Mouse (Mus musculus): ENCODE data around the gene Olig1. TPM values are rescaled to one million over a fixed set of nuclear protein-coding genes. Genes with fewer than 3 reads are reported as not detected.

Gene Olig1
- polyA plus RNA-seq, 1 experiment from 2014 or later = 3.3 TPM

GRCm38 (mm10) chr16:91262467-91263220, 6.9 kb upstream of the Olig1 start:
- peaks cover 100% of the 10 kb centered on the region for H3K27me3 ChIP-seq (replicated peaks; ENCODE audit: low read depth, poor library complexity, severe bottlenecking)
- no peak for DNase-seq (ENCODE audit: low spot score)
- H3K27ac ChIP-seq (replicated peaks) = no peak overlapping the region
- H3K4me1 ChIP-seq = peaks cover 10% of the 10 kb centered on the region
- WGBS = 29% methylated on average over 12 of the region's 12 CpGs
- H3K36me3 ChIP-seq (replicated peaks) = no peaks in the 10 kb centered on the region
- no peak overlapping the region for H3K4me3 ChIP-seq
- no peaks in the 10 kb centered on the region for H3K9me3 ChIP-seq

GRCm38 (mm10) chr16:91265972-91266371, 3.6 kb upstream of the Olig1 start:
- no peak for DNase-seq (ENCODE audit: low spot score)
- Histone ChIP-seq H3K36me3 (replicated peaks) (no peaks in the 10 kb centered on the region), H3K4me1 (peaks cover 30% of the 10 kb centered on the region), H3K4me3 (no peak overlapping the region), H3K27ac (replicated peaks) (no peak overlapping the region), H3K9me3 (no peaks in the 10 kb centered on the region), H3K27me3 (replicated peaks; ENCODE audit: low read depth, poor library complexity, severe bottlenecking) (peaks cover 100% of the 10 kb centered on the region)
- WGBS = 79% methylated on average over 6 of the region's 6 CpGs

- Histone ChIP-seq H3K9me3 (no peaks in the 10 kb centered on the region), H3K27ac (replicated peaks) (no peak overlapping the region), H3K4me1 (peaks cover 25% of the 10 kb centered on the region), H3K4me3 (peak overlapping the region; percentile 62), H3K27me3 (replicated peaks; ENCODE audit: low read depth, poor library complexity, severe bottlenecking) (peaks cover 100% of the 10 kb centered on the region), H3K36me3 (replicated peaks) (no peaks in the 10 kb centered on the region)
- DNase-seq (ENCODE audit: low spot score) = no peak
- 6% methylated on average over 13 of the region's 13 CpGs for WGBS
Observed at GRCm38 (mm10) chr16:91268724-91269452, 684 bp upstream of the Olig1 start.

- under 1% methylated on average over 63 of the region's 63 CpGs for WGBS
- peaks cover 100% of the 10 kb centered on the region for H3K27me3 ChIP-seq (replicated peaks; ENCODE audit: low read depth, poor library complexity, severe bottlenecking)
- no peaks in the 10 kb centered on the region for H3K9me3 ChIP-seq
- peaks cover 25% of the 10 kb centered on the region for H3K4me1 ChIP-seq
- H3K4me3 ChIP-seq = peak overlapping the region; percentile 62
- peak overlapping the region; percentile 35; the same call in 1 of the 2 replicates for H3K27ac ChIP-seq (replicated peaks)
- no peaks in the 10 kb centered on the region for H3K36me3 ChIP-seq (replicated peaks)
- peak; percentile 61 for DNase-seq (ENCODE audit: low spot score)
Observed at GRCm38 (mm10) chr16:91270212-91270971, 820 bp downstream of the Olig1 start.

- Histone ChIP-seq H3K9me3 (no peaks in the 10 kb centered on the region), H3K4me3 (peak overlapping the region; percentile 62), H3K36me3 (replicated peaks) (no peaks in the 10 kb centered on the region), H3K27ac (replicated peaks) (no peak overlapping the region), H3K4me1 (peaks cover 25% of the 10 kb centered on the region), H3K27me3 (replicated peaks; ENCODE audit: low read depth, poor library complexity, severe bottlenecking) (peaks cover 100% of the 10 kb centered on the region)
- WGBS = under 1% methylated on average over 29 of the region's 29 CpGs
- peak; percentile 44 for DNase-seq (ENCODE audit: low spot score)
Observed at GRCm38 (mm10) chr16:91270982-91271549, 1.5 kb downstream of the Olig1 start.

GRCm38 (mm10) chr16:91271634-91272033, 2.1 kb downstream of the Olig1 start:
- H3K27me3 ChIP-seq (replicated peaks; ENCODE audit: low read depth, poor library complexity, severe bottlenecking) = peaks cover 100% of the 10 kb centered on the region
- H3K4me3 ChIP-seq = peak overlapping the region; percentile 62; the same call in 1 of the 2 replicates
- H3K4me1 ChIP-seq = peaks cover 25% of the 10 kb centered on the region
- H3K36me3 ChIP-seq (replicated peaks) = no peaks in the 10 kb centered on the region
- DNase-seq (ENCODE audit: low spot score) = no peak
- no peaks in the 10 kb centered on the region for H3K9me3 ChIP-seq
- no peak overlapping the region for H3K27ac ChIP-seq (replicated peaks)
- WGBS = 2% methylated on average over 20 of the region's 20 CpGs

- Histone ChIP-seq H3K27ac (replicated peaks) (no peak overlapping the region), H3K4me1 (peaks cover 7% of the 10 kb centered on the region; the same call in 1 of the 2 replicates), H3K36me3 (replicated peaks) (no peaks in the 10 kb centered on the region), H3K4me3 (no peak overlapping the region), H3K9me3 (no peaks in the 10 kb centered on the region), H3K27me3 (replicated peaks; ENCODE audit: low read depth, poor library complexity, severe bottlenecking) (peaks cover 79% of the 10 kb centered on the region)
- DNase-seq (ENCODE audit: low spot score) = no peak
- 69% methylated on average over 4 of the region's 4 CpGs for WGBS
Observed at GRCm38 (mm10) chr16:91280516-91280915, 10.9 kb downstream of the Olig1 start.

- peaks cover 74% of the 10 kb centered on the region for H3K27me3 ChIP-seq (replicated peaks; ENCODE audit: low read depth, poor library complexity, severe bottlenecking)
- H3K4me3 ChIP-seq = no peak overlapping the region
- DNase-seq (ENCODE audit: low spot score) = no peak
- H3K36me3 ChIP-seq (replicated peaks) = no peaks in the 10 kb centered on the region
- no peak overlapping the region for H3K27ac ChIP-seq (replicated peaks)
- no peaks in the 10 kb centered on the region for H3K9me3 ChIP-seq
- H3K4me1 ChIP-seq = peaks cover 10% of the 10 kb centered on the region
- 77% methylated on average over 7 of the region's 7 CpGs for WGBS
Observed at GRCm38 (mm10) chr16:91292080-91292479, 22.5 kb downstream of the Olig1 start.

GRCm38 (mm10) chr16:91292719-91293333, 23.3 kb downstream of the Olig1 start:
- Histone ChIP-seq H3K4me1 (peaks cover 15% of the 10 kb centered on the region), H3K27me3 (replicated peaks; ENCODE audit: low read depth, poor library complexity, severe bottlenecking) (peaks cover 81% of the 10 kb centered on the region), H3K36me3 (replicated peaks) (no peaks in the 10 kb centered on the region), H3K9me3 (no peaks in the 10 kb centered on the region), H3K4me3 (no peak overlapping the region), H3K27ac (replicated peaks) (no peak overlapping the region)
- WGBS = 80% methylated on average over 11 of the region's 11 CpGs
- DNase-seq (ENCODE audit: low spot score) = no peak

GRCm38 (mm10) chr16:91297726-91298125, 28.2 kb downstream of the Olig1 start:
- H3K4me3 ChIP-seq = no peak overlapping the region
- peaks cover 92% of the 10 kb centered on the region for H3K27me3 ChIP-seq (replicated peaks; ENCODE audit: low read depth, poor library complexity, severe bottlenecking)
- H3K27ac ChIP-seq (replicated peaks) = 0 out of 2 replicates have a peak overlapping the region, but pooled peaks have one; percentile 36
- no peaks in the 10 kb centered on the region for H3K36me3 ChIP-seq (replicated peaks)
- H3K4me1 ChIP-seq = peaks cover 20% of the 10 kb centered on the region
- H3K9me3 ChIP-seq = no peaks in the 10 kb centered on the region
- WGBS = 55% methylated on average over 4 of the region's 4 CpGs
- no peak for DNase-seq (ENCODE audit: low spot score)

- DNase-seq (ENCODE audit: low spot score) = no peak
- Histone ChIP-seq H3K9me3 (no peaks in the 10 kb centered on the region), H3K27ac (replicated peaks) (no peak overlapping the region), H3K4me3 (no peak overlapping the region), H3K4me1 (peaks cover 22% of the 10 kb centered on the region), H3K36me3 (replicated peaks) (no peaks in the 10 kb centered on the region), H3K27me3 (replicated peaks; ENCODE audit: low read depth, poor library complexity, severe bottlenecking) (peaks cover 99% of the 10 kb centered on the region)
- 85% methylated on average over 7 of the region's 7 CpGs for WGBS
Observed at GRCm38 (mm10) chr16:91299412-91299811, 29.8 kb downstream of the Olig1 start.
